Mouse (Mus musculus) right cerebral cortex, postnatal 14 days (tissue): Measurements from ENCODE around the gene Zfp326.

ENCODE experiments used
- DNase-seq: peaks from one replicate; pipeline ENCODE4 v3.0.0; 2022

Gene Zfp326

DNA sequence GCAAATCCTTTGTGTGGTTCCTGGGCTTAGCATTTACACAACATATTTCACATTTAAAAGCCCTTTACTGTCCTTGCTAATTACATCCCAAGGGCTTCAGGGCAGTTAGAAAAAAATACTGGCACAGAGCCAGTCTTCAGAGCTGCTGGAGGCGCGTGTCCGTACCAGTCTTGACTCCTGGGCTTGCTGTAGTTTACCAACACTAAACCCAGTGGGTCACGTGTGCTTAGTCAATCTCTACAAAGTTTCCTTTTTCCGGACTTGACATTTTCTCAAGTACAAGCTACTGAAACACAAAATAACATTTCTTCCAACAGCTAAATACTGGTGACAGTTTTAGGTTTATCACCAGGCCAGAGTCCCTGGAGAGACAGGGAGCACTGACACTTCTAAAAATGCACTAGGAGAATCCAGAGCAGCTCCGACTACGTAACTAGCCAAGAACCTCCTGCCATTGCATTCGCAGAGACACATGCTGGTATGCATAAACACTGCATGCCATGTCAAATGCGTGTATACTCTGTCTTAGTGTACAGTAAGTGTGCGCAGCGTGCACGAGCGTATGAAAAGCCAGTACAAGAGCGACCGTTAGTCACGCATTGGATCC lies 8.4 kb upstream of the Zfp326 start:
- no peak for DNase-seq

DNA sequence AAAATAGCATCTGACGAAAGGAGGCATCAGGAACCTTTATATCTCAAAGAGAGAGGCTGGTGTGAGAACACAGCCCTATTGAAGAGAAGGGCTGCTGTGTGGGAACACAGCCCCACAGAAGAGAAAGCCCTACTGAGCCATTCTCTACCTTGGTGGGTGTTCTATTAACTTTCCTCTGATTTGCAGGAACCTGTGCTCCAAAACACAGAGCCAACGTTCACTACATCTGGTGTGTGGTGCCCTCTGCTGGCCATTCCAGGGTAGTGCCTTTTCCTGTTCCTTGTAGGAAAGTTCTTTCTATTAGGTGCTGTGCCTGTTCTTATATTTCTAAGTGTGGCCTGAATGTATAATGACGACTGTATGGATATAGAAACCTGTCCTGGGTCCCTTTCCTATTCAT lies 7.8 kb upstream of the Zfp326 start:
- DNase-seq: peak; percentile 83

DNA sequence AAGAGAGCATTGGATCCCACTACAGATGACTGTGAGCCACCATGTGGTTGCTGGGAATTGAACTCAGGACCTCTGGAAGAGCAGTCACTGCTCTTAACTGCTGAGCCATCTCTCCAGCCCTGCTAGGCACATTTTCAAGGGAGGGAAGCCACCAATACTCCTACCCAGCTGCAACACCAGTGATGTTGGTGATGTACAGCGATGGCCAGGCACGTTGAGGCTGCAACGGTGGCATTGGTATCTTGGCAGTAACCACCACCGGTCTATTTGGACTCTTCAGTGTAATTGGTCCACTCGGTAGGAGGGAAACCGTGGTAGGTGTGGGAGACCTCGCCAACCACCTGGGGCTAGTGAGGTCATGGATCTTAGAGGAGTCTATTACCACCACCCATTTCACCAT lies 6.6 kb upstream of the Zfp326 start:
- DNase-seq: no peak

DNA sequence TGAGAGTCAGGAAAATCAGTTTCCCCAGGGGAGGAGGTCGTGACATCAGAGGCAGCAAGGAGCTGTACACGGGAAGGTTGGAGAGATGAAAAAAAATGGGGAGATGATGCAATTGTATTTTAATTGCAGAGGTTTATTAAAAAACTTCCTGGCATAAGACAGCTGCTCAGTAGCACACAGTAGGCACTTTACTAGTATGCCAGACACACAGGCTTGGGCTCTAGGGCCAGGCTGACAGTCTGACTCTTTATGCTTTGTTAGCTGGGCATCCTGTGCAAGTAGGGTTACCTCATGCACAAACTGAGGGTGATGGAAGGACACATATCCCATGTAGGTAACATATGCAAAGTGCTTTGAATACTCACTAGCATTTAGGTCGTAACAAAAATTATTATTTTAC lies 5.2 kb upstream of the Zfp326 start:
- DNase-seq: no peak

DNA sequence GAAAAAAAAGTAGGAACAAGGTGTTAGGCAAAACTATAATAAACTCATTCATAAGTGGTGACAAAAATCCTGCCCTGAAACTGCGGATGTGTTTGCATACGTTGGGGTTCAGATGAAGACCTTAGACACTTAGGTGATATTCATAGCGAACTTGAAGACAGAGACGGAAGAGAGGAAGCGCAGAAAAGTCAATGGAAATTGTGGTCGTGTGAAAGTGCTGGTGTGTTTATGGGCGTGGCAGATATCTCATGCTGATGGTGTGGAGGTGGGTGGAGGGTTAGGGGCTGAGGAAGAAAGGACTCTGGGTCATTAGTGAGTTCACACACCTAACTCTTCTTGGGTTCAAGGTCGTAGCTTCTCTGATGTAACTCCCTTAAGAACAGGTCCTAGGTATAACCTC lies 4.2 kb upstream of the Zfp326 start:
- no peak for DNase-seq

DNA sequence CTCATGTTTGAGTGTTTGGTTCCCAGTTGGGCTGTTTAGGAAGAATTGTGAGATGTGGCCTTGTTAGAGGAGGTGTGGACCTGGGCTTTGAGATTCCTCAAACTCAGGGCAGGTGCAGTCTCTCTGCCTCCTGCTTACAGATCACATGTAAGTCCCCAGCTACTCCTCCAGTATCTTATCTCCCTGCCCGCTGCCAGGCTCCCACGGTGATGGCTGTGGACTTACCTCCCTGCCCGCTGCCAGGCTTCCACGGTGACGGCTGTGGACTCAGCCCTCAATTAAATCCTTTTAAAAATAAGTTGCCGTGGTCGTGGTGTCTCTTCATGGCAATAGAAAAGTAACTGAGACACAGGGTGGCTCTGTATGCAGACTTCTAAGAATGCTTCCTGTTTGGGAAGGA lies 3.4 kb upstream of the Zfp326 start:
- no peak for DNase-seq

DNA sequence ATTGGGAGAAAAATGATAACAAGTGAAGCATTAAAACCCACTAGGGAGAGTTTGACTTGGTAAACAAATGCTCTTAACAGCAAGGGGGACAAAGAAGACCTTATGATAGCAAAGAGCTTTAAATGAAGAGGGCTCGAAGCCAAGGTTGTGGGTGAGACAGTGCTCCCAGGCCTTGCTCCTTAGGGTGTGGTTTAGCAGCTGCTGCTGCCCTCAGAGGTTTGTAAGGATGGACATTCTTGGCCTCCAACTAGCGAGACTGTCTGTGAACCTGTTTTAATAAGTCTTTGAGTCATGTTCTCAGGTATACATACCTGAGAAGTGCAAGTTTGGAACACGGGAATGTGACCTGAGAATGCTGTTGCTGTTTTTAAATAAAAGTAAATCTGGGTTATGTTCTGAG lies 2.6 kb upstream of the Zfp326 start:
- no peak for DNase-seq

DNA sequence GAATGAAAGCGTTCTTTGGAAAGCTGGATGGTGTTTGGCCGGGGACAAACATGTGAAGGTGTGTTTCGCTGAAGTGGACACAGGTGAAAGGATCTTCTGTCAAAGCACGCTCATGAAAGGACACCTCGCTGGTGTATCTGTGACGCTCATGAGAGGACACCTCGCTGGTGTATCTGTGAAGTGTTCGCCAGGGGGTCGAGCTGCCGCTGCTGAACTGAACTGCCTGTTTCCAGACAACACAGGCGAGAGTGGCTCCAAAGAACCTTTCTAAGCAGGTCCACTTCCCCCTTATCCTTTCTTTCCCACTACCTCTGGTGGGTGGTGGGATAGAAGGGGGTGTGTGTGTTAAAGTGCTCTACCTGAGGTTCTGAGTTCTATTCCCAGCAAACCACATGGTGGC lies 1.9 kb upstream of the Zfp326 start:
- DNase-seq: no peak

DNA sequence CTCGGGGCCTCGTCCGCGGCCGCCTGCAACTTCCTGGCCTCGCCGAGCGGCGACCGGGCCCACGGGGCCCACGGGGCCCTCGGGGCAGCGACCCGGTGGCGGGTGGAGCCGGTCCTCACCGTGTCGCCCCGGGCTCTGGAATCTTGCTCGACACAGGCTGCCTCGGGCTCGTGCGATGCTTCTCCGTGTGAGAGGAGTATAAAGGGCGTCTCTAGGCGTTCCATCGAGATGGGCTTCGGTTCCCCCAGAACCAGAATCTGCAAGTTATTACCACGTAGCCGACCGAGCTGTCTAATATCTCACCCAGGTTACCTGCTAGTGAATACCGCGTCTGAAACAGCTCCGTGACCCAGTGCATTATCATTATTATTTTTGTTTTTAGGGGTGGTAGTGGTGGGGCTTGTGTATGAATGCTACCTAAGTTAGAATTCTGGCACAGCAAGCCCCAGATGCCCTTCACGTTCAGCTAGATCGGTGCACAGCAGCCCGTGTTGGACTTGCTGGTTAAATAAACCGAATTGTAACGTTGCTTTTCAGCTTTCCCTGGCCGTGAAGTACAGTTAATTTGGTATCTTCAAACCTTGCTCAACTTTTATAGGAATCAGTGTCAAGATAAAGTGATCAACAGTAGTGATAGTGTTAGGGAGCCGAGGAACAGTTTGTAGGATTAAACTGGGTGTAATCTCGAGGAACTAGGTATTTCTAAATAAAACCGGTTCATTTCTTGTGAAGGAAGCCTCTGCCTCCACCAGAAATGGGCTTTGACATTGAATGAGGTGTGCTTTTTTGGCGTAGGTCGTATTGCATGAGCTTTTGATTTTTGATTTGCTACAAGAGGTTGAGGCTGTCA lies 785 bp downstream of the Zfp326 start:
- DNase-seq: no peak

DNA sequence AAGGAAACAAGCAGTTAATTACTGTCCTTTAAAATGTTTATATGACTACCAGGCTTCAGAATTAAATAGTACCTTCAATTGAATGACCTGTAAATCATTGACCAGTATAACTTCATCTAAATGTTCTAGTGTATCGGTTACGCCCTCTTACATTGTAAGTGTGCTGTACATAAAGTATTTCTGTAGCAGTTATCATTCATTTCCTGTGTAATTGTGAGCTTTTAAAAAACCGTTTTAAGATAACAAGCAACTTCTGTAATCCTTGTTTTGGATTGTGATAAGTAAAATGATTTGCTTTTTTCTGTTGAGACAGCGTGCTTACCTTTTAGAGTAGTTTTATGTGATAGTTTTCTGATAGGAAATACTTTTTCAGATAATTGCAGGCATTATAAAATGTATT lies 11.0 kb downstream of the Zfp326 start:
- no peak for DNase-seq

DNA sequence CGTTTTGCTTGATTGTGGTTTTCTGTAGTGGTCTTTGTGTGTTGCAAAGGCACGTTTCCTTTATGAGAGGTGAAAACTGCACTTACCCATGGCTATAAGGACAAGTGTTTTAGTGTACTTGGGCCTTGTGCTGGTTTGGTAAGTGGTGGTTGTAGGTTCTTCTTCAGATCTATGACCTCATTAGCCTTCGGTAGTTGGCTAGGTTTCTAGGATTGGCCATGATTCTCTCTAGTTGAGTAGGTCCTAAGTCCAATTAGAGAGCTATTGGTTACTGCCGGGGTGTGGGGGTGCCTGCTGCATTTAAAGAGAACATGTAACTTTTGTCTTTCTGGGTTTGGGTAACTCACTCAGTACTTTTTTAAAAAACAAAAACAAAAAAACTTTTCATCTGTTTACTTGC lies 21.8 kb downstream of the Zfp326 start:
- no peak for DNase-seq

DNA sequence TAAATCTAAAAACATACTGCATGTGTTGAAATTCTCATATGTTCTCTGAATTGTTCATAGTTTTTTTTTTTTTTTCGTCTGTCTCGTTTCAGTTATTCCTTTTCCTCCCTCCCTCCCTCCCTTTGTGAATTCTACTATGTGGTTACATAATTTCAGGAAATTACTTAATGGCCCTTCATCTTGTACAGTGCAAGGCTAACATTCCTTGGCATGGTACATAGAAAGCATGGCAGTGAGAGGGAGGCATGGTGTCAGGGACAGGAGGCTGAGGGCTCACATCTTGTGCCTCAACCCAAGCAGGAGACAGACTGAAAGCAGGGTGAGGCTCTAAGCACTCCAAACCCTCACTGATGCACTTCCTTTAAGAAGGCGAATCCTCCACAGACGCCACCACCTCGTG lies 32.8 kb downstream of the Zfp326 start:
- DNase-seq: no peak

DNA sequence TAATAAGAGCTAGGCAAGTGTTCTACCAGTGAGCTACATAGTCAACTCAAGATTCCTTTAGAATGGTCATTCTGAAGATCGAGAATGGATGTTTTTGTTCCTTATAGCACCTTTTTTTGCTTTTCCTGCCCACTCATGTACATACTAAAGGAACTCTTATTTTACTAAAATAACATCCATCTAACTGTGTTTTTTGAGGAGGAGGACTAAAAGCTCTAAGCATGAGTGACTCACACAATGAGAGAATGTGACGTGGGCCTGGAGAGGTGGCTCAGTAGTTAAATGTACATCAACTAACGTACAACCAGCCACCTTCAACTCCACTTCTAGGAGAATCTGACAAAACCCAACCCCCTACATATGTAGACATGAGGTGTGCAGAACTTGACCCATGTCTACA lies 33.3 kb downstream of the Zfp326 start:
- DNase-seq: no peak

DNA sequence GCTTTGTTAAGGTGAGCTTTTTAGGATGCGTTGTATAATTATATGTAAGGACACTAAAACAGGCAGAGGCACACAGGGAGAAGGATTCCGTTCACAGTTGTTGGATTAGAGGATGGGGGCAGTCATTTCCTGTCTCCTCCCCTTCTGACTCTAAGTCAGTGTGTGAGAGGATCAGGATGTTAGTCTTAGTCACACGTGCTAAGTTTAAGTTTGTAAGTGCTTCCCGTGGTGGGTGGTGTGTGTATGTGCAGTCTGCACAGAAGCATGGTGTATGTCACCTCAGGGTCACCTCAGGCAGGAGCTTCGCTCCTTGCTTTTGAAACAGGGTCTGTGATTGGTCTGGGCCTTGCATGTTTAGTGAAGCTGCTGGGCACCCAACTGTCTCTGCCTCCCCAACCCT lies 35.1 kb downstream of the Zfp326 start:
- DNase-seq: no peak

DNA sequence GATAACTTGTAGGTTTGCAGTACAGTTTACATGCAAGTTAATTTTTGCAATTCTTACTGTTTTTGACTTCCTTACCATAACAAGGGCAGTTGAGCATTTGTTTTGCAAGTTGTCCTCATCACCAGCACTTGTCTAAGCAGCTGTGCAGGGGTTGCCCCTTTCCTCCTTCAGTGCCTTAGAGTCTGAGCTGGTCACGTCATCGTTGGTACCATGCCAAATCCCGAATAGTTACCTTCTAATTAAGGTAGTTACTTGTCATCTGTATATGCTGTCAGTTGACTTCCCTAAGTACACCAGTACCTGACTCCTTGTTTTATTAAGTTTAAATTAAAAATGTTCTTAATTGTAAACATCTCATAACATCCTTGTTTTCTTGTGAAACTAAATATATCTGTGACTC lies 41.0 kb downstream of the Zfp326 start:
- DNase-seq: no peak

DNA sequence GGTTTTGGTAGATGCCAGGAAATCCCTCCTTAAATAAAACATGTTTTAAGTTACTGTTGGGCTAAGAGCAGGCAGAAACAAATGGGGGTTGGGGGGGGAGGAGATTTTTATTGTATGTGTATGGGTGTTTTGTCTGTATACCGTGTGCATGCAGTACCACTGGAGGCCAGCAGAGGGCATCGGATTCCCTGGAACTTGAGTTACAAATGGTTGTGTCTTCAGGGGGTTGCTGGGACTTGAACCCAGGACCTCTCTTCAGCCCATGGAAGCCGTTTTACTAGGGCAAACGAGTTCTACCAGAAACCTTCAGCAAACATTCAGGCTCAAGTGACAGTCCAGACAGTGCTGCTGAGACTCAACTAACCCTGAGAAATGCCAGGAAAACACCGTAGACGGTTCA lies 41.9 kb downstream of the Zfp326 start:
- no peak for DNase-seq

DNA sequence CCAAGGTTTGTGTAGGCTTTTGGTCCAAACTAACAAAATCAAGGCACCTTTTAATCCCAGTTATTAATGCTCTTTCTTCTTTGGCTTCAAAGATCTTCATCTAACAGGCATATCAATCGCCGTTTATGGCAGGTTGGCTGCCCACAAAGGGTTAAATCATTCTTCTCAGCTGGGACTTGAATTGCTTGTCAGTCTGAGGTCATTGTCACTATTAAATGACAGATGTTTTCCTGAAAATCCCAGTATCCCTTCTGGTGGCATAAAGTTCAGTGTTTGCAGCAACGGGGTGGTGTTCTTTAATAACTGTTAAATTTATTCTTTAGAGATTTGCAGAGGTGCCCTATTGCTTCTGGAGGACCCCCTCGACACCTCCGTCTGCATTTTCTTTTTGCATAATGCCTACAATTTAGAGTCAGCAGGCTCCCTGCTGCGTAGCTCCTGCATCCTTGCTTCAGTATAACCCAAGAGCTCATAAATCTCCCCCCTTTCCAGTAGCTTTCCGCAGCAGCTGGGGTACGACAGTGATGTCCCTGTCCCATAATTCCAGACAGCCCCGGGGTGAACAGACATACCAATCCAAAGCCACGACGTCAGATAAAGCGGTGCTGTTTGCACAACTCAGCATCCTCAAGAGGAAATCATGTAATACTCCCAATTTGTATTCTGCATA lies 46.6 kb downstream of the Zfp326 start:
- no peak for DNase-seq

DNA sequence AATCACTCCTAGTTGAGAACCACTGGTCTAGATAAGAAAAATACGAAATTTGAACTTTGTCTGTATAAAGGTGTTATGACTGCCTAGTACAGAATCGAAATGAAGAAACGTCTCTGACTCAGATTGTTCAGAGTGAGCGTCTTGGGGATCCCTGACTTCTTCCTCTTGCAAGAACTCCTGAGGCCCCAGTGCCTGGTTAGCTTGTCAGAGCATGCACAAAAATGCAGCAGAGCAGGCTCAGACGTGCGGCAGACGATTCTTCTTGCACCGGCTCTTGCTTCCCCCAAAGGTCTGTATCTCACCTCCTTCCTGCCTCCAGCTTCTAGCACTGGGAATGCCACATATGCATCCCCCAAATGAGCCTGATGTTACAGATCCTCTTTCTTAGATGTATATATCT lies 48.0 kb downstream of the Zfp326 start:
- DNase-seq: no peak

DNA sequence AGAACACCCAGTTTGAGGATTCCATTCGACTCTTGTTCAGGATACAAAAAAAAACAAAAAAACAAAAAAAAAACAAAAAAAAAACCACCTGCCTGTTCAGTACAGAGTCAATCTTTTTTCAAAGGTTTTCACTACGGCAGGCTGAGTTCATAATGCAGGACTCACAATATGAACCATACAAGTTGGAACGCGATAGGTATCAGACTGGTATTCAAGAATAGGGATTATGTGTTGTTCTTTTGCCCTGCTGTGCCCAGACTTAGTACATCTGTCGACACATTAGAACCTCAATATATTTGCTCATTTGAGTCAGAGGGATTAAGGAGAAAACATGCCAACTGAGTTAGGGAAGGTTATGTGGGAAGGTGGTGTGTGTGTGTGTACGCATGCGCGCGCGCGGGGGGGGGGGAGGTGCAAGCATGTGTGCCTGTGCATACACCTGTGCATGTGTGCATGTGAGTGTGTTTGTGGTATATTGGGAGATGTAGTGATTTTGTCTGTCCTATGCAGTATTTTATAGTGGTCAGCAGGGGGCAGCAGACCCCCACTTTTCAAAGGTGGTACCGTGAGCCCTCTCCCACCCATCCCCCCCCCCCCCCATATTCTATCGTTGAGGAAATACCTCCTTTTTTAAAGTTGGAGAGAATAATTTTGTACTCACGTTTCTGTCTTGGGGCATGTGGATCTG lies 49.3 kb downstream of the Zfp326 start:
- DNase-seq: peak; percentile 22

DNA sequence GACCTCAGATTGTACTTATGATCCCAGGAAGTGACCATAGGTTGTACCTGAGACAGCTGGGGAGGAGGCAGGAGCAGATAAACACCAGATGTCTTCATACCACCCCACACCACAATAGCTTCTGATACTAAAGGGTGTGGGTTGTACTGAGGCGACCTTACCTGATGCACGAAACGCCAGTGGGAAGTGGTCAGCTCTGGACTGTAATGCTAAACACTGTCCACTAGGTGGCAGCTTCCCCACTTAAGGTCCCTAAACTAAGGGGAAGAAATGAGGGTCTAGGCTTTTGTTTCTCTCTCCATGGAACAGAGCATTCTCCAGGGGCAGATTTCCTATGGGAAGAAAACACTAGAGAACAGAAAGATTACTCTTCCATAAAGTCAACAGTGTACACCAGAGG lies 53.9 kb downstream of the Zfp326 start:
- DNase-seq: no peak

DNA sequence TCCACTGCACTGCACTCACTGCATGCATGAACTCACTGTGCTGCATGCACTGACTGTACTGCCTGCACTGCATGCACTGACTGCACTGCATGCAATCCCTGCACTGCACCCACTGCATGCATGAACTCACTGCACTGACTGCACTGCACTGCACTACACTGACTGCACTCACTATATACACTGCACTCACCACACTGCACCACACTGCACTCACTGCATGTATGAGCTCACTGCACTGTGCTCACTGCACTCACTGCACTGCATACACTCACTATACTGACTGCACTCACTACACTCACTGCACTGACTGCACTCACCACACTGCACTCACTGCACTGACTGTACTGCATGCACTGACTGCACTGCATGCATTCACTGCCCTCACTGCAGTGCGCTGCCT lies 56.0 kb downstream of the Zfp326 start:
- DNase-seq: no peak

DNA sequence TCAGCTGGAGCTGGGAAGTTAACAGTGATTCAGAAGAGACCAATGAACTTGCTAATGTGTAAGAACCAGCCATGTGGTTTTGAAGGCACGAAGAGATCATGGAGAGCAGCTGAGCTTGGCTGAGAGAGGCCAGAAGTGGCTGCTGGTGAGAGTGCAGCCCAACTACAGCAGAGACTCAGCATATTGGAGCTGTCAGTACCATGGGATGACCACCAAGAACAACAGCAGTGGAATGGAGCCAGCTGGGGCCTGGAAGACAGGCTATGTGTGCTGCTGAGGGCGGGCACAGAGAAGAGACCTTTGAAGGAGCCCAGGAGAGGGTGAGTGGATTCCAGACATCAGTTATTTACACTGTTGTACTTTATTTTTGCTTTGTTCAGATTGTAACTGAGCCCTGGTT lies 65.6 kb downstream of the Zfp326 start:
- DNase-seq: no peak
